Mouse (Mus musculus) midbrain, embryonic 10.5 days (tissue): ENCODE measurements around the gene Gm45213. TPM values are rescaled to one million over a fixed set of nuclear protein-coding genes. Genes with fewer than 3 reads are reported as not detected.

Source experiments
- DNase-seq: peaks from one replicate; pipeline ENCODE4 v3.0.0-alpha.2; 2017; ENCODE audit warnings: low spot score
- H3K27ac ChIP-seq: fragments of 300-500 bp; sonication (generic); replicated peaks from 2 replicates; pipeline ENCODE4 v1.5.1; 2016; ENCODE audit warnings: mild to moderate bottlenecking
- H3K27me3 ChIP-seq: fragments of 300-500 bp; sonication (generic); 2 replicates; pipeline ENCODE4 v1.6.1; 2016; ENCODE audit warnings: low read depth, mild to moderate bottlenecking; ENCODE audit not compliant: poor library complexity, severe bottlenecking
- H3K36me3 ChIP-seq: fragments of 300-500 bp; sonication (generic); 2 replicates; pipeline ENCODE4 v1.6.1; 2016; ENCODE audit warnings: mild to moderate bottlenecking, moderate library complexity
- H3K4me1 ChIP-seq: fragments of 300-500 bp; sonication (generic); 2 replicates; pipeline ENCODE4 v1.6.1; 2016
- H3K4me3 ChIP-seq: fragments of 300-500 bp; sonication (generic); 2 replicates; pipeline ENCODE4 v1.5.1; 2016; ENCODE audit warnings: mild to moderate bottlenecking, moderate library complexity
- H3K9me3 ChIP-seq: fragments of 300-500 bp; sonication (generic); replicated peaks from 2 replicates; pipeline ENCODE4 v1.6.1; 2016; ENCODE audit warnings: mild to moderate bottlenecking
- WGBS: fragments of 180-500 bp; shearing (Covaris S2); methylation state at CpG from one replicate; pipeline ENCODE4 v1.1.7; 2016; 5-methylcytosine and 5-hydroxymethylcytosine counted together
- polyA plus RNA-seq: library from polyadenylated mRNA; unstranded; fragments of >200 nt; fragmentation: Nextera tagmentation; extraction: Ambion mirVana; gene quantifications from 2 replicates; pipeline ENCODE4 v1.2.1, GENCODE M21; 2016

The Gm45213 gene
- polyA plus RNA-seq, 1 experiment from 2014 or later = not detected

GRCm38 (mm10) chr7:66060066-66060956, 16.9 kb downstream of the Gm45213 start:
- Histone ChIP-seq H3K4me1 (peaks cover 21% of the 10 kb centered on the region), H3K27me3 (no peaks in the 10 kb centered on the region), H3K36me3 (peaks cover 31% of the 10 kb centered on the region), H3K27ac (peak overlapping the region; percentile 95), H3K9me3 (no peaks in the 10 kb centered on the region), H3K4me3 (peak overlapping the region; percentile 98)
- WGBS = under 1% methylated on average over 64 of the region's 64 CpGs
- peak; percentile 93 for DNase-seq

DNA sequence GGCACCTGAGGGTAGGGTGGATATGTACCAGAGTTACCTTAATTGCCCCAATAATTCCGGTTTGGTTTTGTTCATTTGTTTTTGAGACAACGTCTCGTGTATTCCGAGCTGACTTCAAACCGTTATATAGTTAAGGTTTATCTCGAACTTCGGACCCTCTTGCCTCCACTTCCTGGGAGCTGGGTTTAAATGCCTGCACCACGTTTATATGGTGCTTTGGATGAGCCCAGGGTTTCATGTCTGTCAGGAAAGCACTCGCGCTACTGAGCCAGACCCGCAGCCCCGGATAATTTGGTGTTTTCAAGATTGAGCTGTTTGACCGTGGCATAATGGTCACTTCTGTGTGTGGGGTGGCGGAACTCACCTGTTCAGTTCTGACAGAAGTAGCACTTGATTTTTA, 17.7 kb downstream of the Gm45213 start:
- peak overlapping the region; percentile 98 for H3K4me3 ChIP-seq
- H3K36me3 ChIP-seq = peaks cover 38% of the 10 kb centered on the region
- peak overlapping the region; percentile 95 for H3K27ac ChIP-seq
- whole genome bisulfite sequencing = 2% methylated on average over 14 of the region's 14 CpGs
- H3K4me1 ChIP-seq = peaks cover 21% of the 10 kb centered on the region
- DNase-seq = no peak
- H3K27me3 ChIP-seq = no peaks in the 10 kb centered on the region
- no peaks in the 10 kb centered on the region for H3K9me3 ChIP-seq

DNA sequence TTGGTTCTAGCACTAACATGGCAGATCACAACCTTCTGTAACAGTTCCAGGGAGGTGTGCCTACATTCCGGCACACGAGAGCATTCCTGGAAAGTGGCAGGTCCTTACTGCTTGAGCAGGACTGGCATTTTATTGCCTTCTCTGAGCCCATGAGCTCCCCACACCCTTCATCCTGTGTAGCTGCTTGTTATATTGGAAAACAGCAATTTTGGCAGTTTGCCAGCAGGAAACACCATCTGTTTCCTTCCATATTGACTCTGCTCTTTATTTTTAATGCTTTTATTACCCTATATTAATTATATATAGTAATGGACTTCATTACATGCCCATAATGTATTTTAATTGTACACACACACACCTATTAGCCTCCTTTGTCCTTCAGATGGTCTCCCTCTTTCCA, 33.0 kb downstream of the Gm45213 start:
- H3K9me3 ChIP-seq = no peaks in the 10 kb centered on the region
- no peak overlapping the region for H3K27ac ChIP-seq
- H3K4me1 ChIP-seq = peaks cover 20% of the 10 kb centered on the region
- 94% methylated on average over 2 of the region's 2 CpGs for WGBS
- DNase-seq = no peak
- H3K27me3 ChIP-seq = no peaks in the 10 kb centered on the region
- H3K4me3 ChIP-seq = no peak overlapping the region
- H3K36me3 ChIP-seq = peaks cover 65% of the 10 kb centered on the region

DNA sequence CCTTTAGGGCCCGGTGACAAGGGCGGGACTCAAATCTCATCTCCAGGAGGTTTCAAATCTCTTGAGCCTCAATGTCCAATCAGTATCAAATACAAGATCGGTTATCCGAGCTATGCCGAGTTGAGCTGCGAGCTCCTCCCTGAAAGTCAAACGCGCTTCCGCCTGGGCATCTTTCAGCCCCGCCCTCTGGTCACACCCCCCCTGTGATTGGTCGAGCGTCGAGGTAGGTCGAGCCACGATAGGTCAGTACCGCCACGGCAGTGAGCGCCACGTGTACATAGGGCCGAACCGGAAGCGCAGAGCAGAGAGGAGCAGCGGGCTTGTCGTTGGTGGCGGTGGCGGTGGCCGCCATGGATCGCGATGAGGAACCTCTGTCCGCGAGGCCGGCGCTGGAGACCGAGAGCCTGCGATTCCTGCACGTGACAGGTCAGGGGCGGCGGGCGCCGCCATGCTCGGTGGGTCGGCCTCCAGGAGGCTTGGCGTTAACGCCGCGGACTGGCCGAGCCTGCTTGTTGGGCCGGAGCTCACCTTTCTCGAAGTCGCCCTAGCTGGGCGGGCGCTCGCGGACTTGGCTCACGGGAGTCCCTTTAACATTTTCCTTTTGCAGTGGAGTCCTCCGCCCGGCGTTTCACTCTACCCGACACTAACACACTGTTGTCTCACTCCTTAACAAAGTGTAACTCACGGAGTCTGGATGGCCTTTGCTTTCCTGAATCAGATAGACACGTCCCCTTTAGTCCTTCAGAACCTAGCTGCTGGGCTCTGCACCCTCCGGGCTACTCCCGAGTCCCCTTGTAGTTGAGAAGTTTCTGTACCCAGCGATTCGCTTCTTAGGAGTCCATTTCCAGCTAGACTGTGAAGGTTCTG, 36.2 kb downstream of the Gm45213 start, which contains the start of gene Selenos:
Selenos (plus strand) TSS at position 286 of the 867 bp plus-strand sequence.
- Histone ChIP-seq H3K27ac (peak within 1 kb of the TSS; percentile 89), H3K9me3 (no peaks in the 10 kb centered on the region), H3K36me3 (peaks cover 65% of the 10 kb centered on the region), H3K4me3 (peak within 1 kb of the TSS; percentile 89), H3K27me3 (no peaks in the 10 kb centered on the region), H3K4me1 (peaks cover 22% of the 10 kb centered on the region)
- WGBS = under 1% methylated on average over 65 of the region's 65 CpGs
- DNase-seq = peak; percentile 96

- no peak for DNase-seq
- H3K27me3 ChIP-seq = no peaks in the 10 kb centered on the region
- H3K27ac ChIP-seq = peak overlapping the region; percentile 89
- peaks cover 65% of the 10 kb centered on the region for H3K36me3 ChIP-seq
- WGBS = 50% methylated on average over 5 of the region's 5 CpGs
- peaks cover 22% of the 10 kb centered on the region for H3K4me1 ChIP-seq
- peak overlapping the region; percentile 89 for H3K4me3 ChIP-seq
- H3K9me3 ChIP-seq = no peaks in the 10 kb centered on the region
Measured at GRCm38 (mm10) chr7:66080231-66080613, 36.8 kb downstream of the Gm45213 start.

- Histone ChIP-seq H3K27me3 (no peaks in the 10 kb centered on the region), H3K9me3 (no peaks in the 10 kb centered on the region), H3K4me1 (peaks cover 20% of the 10 kb centered on the region), H3K36me3 (peaks cover 77% of the 10 kb centered on the region), H3K4me3 (no peak overlapping the region), H3K27ac (no peak overlapping the region)
- WGBS = 89% methylated on average over 6 of the region's 6 CpGs
- DNase-seq = no peak
Measured at GRCm38 (mm10) chr7:66083757-66084156, 40.4 kb downstream of the Gm45213 start.

DNA sequence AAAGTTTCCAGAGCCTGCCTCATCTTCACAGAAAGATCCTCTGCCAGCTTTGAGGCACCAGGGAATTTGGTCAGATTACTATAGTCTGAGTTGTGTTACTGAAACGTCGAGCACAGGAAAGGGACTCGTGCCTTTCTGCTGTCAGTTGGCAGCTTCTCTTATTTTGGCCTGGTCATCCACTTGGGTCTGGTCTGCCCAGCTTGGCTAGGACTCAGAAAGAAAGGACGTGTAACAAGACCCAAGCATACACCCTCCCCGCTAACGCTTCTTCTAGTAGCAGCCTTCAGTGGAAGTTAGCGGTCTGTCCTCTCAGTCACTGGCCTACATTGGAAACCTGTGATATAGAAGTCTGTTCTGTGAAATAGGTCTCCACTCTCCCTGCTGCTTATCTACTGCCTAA, 41.1 kb downstream of the Gm45213 start:
- WGBS = 88% methylated on average over 7 of the region's 7 CpGs
- H3K36me3 ChIP-seq = peaks cover 85% of the 10 kb centered on the region
- no peaks in the 10 kb centered on the region for H3K9me3 ChIP-seq

DNA sequence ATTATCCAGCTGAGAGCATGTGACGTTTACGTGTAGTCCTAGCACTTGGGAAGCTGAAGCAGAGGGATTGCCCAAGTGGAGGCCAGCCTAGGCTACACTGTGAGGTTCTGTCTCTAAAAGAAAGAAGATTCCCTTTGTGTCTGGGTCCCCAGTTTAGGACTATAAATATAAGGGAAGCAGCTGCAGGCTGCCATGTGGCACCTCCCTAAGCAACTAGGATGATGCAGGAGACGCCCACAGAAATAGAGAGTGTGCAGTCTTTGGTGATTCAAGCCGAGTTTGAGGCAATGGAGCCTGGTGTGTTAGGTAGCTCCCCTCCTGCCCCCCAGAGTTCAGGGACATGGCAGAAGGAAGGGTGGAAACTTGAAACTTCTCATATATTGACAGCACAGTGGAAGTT, 44.2 kb downstream of the Gm45213 start:
- no peaks in the 10 kb centered on the region for H3K4me1 ChIP-seq
- no peaks in the 10 kb centered on the region for H3K27me3 ChIP-seq
- H3K36me3 ChIP-seq = peaks cover 99% of the 10 kb centered on the region
- no peak for DNase-seq
- H3K4me3 ChIP-seq = no peak overlapping the region
- no peaks in the 10 kb centered on the region for H3K9me3 ChIP-seq
- 91% methylated on average over 4 of the region's 4 CpGs for WGBS
- H3K27ac ChIP-seq = no peak overlapping the region

More for the DNA sequence above, 41.1 kb downstream of the Gm45213 start:
- no peak for DNase-seq
- no peaks in the 10 kb centered on the region for H3K27me3 ChIP-seq
- H3K4me1 ChIP-seq = peaks cover 18% of the 10 kb centered on the region
- H3K4me3 ChIP-seq = no peak overlapping the region
- H3K27ac ChIP-seq = no peak overlapping the region

- Histone ChIP-seq H3K4me1 (no peaks in the 10 kb centered on the region), H3K27ac (no peak overlapping the region), H3K36me3 (peaks cover 97% of the 10 kb centered on the region), H3K9me3 (no peaks in the 10 kb centered on the region), H3K27me3 (no peaks in the 10 kb centered on the region), H3K4me3 (no peak overlapping the region)
- DNase-seq = no peak
- 86% methylated on average over 2 of the region's 2 CpGs for WGBS
Measured at GRCm38 (mm10) chr7:66088077-66088476, 44.7 kb downstream of the Gm45213 start.

DNA sequence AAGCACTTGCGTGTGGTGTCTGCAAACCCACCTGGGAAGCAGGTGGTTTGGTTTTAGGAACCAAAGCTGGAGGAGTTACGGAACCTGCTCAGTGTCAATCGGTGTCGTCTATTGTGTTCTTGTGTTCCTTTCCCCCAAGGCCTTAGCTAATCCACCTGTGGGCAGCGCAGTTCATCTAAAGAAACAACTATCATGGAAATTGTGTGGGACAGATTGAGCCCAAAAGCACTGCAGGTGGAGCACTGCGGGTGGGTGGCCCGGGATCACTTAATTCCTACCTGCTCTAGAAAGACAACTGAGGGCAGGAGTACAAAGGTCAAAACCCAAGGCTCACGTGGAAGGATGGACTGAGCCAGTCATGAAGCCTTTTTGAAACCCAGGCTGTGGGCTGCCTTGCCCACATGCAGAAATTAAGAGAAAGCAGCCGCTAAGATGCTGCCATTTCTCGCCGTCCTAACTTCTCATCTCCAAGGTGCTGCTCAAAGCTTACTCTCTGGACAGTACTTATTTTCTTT, 47.3 kb downstream of the Gm45213 start:
- DNase-seq = no peak
- no peak overlapping the region for H3K4me3 ChIP-seq
- H3K36me3 ChIP-seq = peaks cover 70% of the 10 kb centered on the region
- H3K27ac ChIP-seq = no peak overlapping the region
- no peaks in the 10 kb centered on the region for H3K9me3 ChIP-seq
- H3K4me1 ChIP-seq = no peaks in the 10 kb centered on the region
- WGBS = 82% methylated on average over 11 of the region's 11 CpGs
- H3K27me3 ChIP-seq = no peaks in the 10 kb centered on the region

DNA sequence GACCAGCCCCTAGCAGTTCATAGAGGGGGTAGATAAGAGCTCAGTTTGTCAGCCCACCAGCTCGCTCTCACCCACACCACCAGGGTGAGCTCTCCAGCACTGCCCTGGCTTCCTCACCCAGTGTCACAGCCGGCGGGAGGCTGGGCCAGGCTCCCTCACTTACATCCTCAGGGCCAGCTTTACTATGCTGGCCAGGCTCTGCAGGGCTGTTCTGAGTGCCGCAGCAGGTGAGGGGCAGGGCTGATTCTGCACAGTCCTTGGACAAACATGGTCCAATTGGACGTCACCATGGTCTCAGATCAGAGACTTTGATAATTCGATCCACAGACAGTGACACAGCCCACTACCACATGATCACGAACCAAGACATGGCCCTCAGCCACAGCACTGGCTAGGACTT, 48.2 kb downstream of the Gm45213 start:
- H3K36me3 ChIP-seq = peaks cover 62% of the 10 kb centered on the region

GRCm38 (mm10) chr7:66092656-66093055, 49.3 kb downstream of the Gm45213 start:
- Histone ChIP-seq H3K4me1 (no peaks in the 10 kb centered on the region), H3K36me3 (peaks cover 51% of the 10 kb centered on the region), H3K4me3 (no peak overlapping the region), H3K9me3 (no peaks in the 10 kb centered on the region), H3K27ac (no peak overlapping the region), H3K27me3 (no peaks in the 10 kb centered on the region)
- 92% methylated on average over 8 of the region's 8 CpGs for WGBS
- no peak for DNase-seq

More for the DNA sequence above, 48.2 kb downstream of the Gm45213 start:
- Histone ChIP-seq H3K27me3 (no peaks in the 10 kb centered on the region), H3K4me3 (no peak overlapping the region), H3K27ac (no peak overlapping the region), H3K9me3 (no peaks in the 10 kb centered on the region), H3K4me1 (no peaks in the 10 kb centered on the region)
- DNase-seq = no peak
- WGBS = 84% methylated on average over 7 of the region's 7 CpGs
